Mouse (Mus musculus): ENCODE data around the gene Fut2.
"Not testable (repeated sequence)": the region's sequence is repeated elsewhere in the genome, so short reads cannot be mapped to it uniquely, and the experiment has no call there.

Gene Fut2

DNA sequence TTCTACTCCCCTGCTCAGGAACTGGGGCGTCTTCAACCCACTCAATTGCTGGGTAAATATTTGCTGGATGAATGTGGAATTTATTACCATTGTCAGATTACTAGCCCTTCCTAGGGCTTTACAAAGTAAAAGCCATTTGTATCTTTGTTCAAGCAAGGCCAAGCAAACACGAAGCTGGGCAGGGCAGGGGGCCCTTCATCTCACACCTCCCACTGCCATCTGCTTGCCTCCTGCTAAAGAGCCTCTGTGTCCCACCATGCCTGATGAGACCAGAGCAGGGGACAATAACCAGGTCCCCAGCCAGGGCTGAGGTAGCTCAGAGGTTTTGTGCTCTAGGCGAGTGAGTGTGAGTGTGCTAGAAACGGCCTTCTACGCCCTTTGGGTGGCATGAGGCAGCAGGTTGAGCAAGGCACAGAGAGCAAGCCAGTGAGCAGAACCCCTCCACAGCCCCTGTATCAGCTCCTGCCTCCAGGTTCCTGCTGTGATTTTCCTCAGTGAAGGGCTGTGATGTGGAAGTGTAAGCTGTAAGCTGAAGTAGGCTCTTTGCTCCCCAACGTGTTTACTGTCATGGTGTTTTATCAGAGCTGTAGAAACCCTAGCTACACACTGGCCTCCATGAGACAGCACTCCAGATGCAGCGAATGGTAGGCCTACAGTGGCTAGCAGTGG lies 11.6 kb upstream of the Fut2 start:
- DNase-seq (ENCODE audit: low spot score): no peak

GRCm38 (mm10) chr7:45668921-45669320 lies 2.7 kb upstream of the Fut2 start:
- DNase-seq (ENCODE audit: low spot score): no peak

DNA sequence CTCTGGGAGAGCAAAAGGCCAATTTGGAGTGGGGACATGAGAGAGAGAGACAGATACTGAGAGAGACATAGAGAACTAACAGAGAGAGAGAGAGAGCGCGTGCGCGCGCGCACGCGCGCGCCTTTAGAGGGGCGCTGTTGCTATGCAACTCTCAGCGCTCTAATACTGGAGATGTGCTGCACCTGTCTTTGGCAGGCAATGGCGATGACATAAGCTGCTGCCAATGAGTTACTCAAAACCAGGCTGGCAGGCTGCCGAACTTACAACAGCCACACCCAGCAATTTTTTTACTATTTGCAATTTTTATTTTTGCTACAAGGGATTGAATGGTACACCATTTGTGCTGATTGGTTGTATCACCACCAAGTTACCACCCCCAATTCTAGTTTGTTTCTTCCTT lies 1.6 kb upstream of the Fut2 start:
- DNase-seq (ENCODE audit: low spot score): no peak

DNA sequence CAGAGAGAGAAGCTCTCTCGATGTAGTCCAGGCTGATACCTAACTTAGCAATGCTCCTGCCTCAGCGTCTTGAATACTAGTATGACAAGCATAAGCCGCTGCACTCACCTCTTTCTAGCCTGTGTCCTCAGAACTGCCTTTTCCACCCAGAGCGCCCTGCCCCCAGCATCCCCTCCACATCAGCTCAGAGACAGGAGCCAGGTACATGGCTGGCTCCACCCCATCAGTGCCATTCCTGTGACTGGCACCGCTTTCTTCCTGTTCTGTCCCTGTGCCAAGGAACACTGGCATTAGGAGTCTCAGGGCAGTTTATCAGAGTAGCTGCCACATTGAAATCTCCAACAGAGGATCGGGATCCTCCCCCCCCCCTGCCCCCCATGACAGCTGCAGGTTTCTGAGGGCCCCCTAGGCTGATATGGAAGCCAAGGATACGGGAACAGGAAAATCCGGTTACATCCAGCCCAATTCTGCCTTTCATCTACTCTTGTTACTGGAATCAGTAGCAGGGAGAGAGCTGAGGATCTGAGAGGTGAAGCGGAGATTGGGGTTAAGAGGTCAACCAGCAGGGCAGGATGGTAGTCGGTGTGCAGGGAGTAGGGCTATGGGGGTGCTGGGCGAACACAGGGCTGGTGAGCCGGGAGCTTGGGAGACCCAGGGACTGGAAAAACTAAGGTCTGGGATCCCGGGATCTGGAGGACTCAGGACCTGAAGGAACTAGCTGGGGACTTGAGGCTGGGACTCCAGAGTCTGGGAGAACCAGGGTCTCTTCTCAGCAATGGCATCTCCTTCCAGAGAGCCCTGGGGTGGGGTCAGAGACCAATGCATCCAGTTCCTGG lies 673 bp downstream of the Fut2 start:
- no peak for DNase-seq (ENCODE audit: low spot score)

- not testable (repeated sequence) for DNase-seq (ENCODE audit: low spot score)
Observed at GRCm38 (mm10) chr7:45661702-45662101, 4.5 kb downstream of the Fut2 start.

- DNase-seq (ENCODE audit: low spot score): no peak
Observed at GRCm38 (mm10) chr7:45660746-45661478, 5.3 kb downstream of the Fut2 start.

DNA sequence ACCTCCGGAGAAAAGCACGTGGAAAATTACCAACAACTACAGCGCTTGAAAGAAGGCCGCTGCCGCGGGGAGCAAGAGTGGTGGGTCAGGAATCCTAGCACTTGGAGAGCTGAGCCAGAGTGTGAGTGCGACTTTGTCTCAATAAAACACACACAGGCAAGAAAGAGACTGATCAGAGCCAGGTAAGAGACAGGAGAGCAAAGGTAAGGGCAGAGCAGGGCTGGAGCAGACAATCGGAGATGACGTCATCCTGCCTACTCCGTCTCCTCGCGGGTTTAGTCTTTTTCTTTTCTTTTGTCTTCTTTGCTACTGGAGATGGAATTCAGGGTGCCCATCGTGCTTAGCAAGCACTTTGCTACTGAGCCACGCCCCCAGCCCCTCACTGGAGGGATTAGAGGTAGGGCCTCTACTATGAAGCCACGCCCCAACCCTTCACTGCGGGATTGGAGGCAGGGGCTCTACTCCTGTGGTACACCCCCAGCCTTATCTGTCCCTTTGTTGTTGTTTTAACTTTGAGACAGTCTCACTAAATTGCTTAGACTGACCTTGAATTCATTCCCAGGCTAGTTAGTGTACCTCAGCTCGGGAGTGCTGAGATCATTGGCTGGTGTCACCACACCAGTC lies 11.7 kb downstream of the Fut2 start:
- DNase-seq (ENCODE audit: low spot score): no peak

GRCm38 (mm10) chr7:45650484-45650883 lies 15.7 kb downstream of the Fut2 start:
- not testable (repeated sequence) for DNase-seq (ENCODE audit: low spot score)

GRCm38 (mm10) chr7:45649351-45649750 lies 16.8 kb downstream of the Fut2 start:
- DNase-seq (ENCODE audit: low spot score): no peak

- no peak for DNase-seq (ENCODE audit: low spot score)
Observed at GRCm38 (mm10) chr7:45646671-45647070, 19.5 kb downstream of the Fut2 start.

DNA sequence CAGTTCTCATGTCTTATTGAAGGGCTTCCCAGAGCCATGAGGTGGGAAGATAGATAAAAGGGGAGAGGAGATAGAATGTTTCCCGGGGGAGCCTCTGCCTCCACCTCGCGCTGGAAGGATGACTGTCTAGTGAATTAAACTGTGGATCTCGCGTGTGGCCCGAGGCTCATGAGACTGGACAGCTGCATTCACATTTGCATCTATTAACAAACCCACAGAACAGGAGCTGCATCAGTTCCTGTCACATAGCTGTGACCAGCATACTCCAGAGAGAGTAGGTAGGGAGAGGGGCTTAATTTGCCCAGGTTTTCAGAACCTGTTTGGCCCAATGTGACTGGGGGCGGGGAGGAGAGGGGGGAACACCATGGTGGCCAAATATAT lies 20.6 kb downstream of the Fut2 start:
- DNase-seq (ENCODE audit: low spot score): no peak

GRCm38 (mm10) chr7:45644872-45645590 lies 21.2 kb downstream of the Fut2 start:
- DNase-seq (ENCODE audit: low spot score): no peak

DNA sequence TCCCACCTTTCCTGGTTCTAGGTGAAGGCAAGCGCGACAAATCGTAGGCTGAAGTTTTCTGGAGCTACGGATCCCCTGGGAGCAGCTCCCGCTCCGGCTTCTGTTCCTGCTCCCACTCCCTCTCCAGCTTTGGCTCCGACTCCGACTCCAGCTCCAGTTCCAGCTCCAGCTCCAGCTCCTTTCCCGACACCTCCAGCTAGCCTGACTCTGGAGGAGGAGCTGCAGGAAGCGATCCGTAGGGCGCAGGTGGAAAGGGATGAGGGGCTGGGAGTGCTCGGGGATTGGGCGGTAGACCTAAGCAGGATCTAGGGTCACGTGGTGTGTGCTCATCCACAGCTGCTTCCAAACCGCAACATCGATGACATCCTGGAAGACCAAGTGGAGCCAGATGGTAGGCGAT lies 22.0 kb downstream of the Fut2 start:
- no peak for DNase-seq (ENCODE audit: low spot score)

- DNase-seq (ENCODE audit: low spot score): peak; percentile 91
Observed at GRCm38 (mm10) chr7:45643441-45644178, 22.6 kb downstream of the Fut2 start.

- no peak for DNase-seq (ENCODE audit: low spot score)
Observed at GRCm38 (mm10) chr7:45642503-45643255, 23.5 kb downstream of the Fut2 start.

DNA sequence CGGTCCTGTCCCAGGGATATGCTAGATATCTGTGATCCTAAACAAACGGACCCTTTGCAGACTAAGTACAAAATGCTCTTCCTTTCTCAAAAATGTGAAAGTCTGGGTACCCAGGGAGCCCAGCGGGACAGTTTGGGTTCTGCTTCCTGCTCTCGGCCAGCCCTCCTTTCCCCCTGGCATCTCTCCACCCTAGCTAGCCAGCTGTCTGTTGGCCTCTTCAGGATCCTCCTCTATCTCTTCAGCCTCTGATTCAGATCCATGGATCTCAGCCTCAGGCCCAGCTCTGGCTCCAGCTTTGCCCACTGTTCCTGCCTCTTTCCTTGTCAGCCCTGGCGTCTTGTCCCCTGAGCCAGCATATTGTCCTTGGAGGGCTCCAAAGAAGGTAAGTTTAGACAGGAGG lies 24.1 kb downstream of the Fut2 start:
- DNase-seq (ENCODE audit: low spot score): no peak

GRCm38 (mm10) chr7:45641391-45642040 lies 24.7 kb downstream of the Fut2 start:
- no peak for DNase-seq (ENCODE audit: low spot score)

DNA sequence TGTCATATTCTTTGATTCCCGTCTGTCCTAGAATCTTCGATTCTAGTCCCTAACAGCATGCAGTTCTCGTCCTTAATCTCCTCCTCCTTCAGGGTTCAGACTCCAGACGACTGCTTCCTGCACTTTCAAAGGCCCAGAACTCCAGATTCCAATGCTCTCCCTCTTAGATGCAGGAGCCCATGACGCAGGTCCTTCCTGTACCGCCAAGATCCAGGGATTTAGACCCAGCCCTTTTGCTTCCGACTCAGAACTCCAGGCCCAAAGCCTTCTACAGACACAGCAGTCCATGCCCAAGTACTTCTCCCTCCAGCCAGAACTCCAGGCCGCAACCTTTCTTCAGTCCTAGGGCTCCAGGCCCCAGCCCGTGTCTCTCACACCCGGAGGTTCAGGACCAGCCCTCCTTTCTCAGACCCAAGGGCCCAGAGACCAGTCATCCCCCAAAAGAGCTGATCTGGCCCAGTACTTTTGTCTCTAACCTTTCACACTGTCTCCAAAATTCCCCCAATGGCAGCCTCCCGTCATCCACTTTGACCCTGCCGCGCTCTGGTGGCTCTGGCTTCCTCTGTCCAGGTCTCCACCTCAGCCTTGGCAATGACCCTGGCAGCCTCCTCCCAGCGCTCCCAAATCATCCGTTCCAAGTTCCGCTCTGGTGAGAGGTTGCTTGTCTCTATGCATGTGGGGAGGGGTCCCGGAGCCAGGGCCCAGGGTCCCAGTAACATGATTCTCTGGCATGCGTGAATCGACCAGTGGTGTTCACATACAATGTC lies 25.8 kb downstream of the Fut2 start:
- no peak for DNase-seq (ENCODE audit: low spot score)

- DNase-seq (ENCODE audit: low spot score): no peak
Observed at GRCm38 (mm10) chr7:45639561-45640027, 26.6 kb downstream of the Fut2 start, which contains the start of gene Mamstr. Mamstr (plus strand) TSS chr7:45639977.

All from ovary, postnatal 10 days (tissue).